Mouse (Mus musculus): ENCODE measurements at regions not wholly inside any gene's neighbourhood (a gene's known extent, or its start where the extent isn't known, plus 50 kb on each side); places are given as distances from the start of the nearest gene placed in this dataset.

- no peak for DNase-seq (ENCODE audit: low read depth, low spot score)
These were observed 405.6 kb downstream of the AI429214 start for GRCm38 (mm10) chr8:37398957-37399356.

DNA sequence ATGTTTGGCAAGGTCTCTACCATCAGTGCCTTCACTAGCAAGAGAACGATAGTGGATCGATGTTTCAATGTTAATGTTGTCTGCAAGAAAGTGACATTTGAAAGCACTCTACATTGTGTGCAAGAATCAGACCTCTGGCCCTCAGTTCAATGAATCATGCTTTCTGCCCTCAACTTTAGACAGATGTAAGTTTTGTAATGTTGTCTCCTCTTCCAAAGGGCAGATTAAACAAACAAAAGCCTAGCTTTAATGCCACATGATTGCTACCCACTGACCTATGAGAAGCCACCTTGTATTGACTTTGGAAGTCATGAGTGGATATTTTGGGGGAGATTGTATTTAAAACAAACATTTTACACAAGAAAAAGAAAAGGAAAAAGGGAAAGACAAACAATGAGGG lies 429.2 kb downstream of the AI429214 start:
- peak; percentile 11 for DNase-seq (ENCODE audit: low read depth, low spot score)

GRCm38 (mm10) chr8:37424588-37424987 lies 431.2 kb downstream of the AI429214 start:
- DNase-seq (ENCODE audit: low read depth, low spot score), result no peak

GRCm38 (mm10) chr8:37428845-37429244 lies 435.4 kb downstream of the AI429214 start:
- no peak for DNase-seq (ENCODE audit: low read depth, low spot score)

GRCm38 (mm10) chr8:37460551-37461154 lies 467.2 kb downstream of the AI429214 start:
- no peak for DNase-seq (ENCODE audit: low read depth, low spot score)

DNA sequence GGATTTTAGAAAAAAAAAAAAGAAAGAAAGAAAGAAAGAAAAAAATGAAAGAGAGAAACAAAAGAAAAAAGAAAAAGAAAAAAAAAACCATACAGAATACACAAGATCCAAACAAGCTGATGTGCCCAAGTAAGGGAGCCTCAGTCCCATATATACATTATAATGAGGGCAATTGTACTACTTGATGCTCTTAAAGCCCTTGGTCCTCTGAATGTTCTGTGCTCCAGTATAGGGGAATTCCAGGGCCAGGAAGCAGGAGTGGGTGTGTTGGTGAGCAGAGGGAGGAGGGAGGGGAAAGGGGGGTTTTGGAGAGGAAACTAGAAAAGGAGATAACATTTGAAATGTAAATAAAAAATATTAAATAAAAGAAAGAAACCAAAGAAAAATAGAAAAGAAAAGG lies 472.2 kb downstream of the AI429214 start:
- DNase-seq (ENCODE audit: low read depth, low spot score), result no peak

DNA sequence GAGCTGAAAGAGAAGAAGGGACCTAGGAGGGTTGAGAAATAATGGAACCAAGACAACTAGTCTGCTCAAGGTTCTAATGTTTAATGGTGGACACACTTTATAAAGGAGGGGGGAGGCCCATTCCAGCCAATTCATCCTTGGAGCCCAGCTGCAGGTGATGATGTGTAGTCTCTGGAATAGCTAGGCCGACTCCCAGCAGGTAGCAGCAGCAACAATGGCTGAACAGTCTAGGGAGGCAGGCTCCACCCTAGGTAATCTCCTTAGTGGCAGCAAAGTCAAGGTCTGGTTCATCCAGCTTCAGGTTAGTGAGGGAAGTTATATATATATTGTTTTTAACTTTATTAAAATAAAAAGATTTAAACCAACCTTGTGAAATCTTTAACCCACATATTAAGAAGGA lies 474.3 kb downstream of the AI429214 start:
- no peak for DNase-seq (ENCODE audit: low read depth, low spot score)

Measured in mesoderm, embryonic 11.5 days (tissue).